Mouse (Mus musculus) neural tube, embryonic 12.5 days (tissue): ENCODE results near the gene Neu4. TPM values are rescaled to one million over a fixed set of nuclear protein-coding genes. Genes with fewer than 3 reads are reported as not detected.
"Not testable (repeated sequence)": the region's sequence is repeated elsewhere in the genome, so short reads cannot be mapped to it uniquely, and the experiment has no call there.

Experiments used
- ATAC-seq: fragments of 200-750 bp; cut with Nextera tagmentation; 2 replicates; pipeline ENCODE4 v1.8.0; 2017; ENCODE audit warnings: low read depth, mild to moderate bottlenecking, moderate TSS enrichment, moderate library complexity; ENCODE audit not compliant: low FRiP score
- H3K27ac ChIP-seq: fragments of 300-500 bp; sonication (generic); 2 replicates; pipeline ENCODE4 v1.5.1; 2016
- H3K27me3 ChIP-seq: fragments of 300-500 bp; sonication (generic); replicated peaks from 2 replicates; pipeline ENCODE4 v1.6.1; 2016; ENCODE audit warnings: mild to moderate bottlenecking
- H3K36me3 ChIP-seq: fragments of 300-500 bp; sonication (generic); 2 replicates; pipeline ENCODE4 v1.6.1; 2016; ENCODE audit warnings: mild to moderate bottlenecking
- H3K4me1 ChIP-seq: fragments of 300-500 bp; sonication (generic); 2 replicates; pipeline ENCODE4 v1.6.1; 2016
- H3K4me2 ChIP-seq: fragments of 300-500 bp; sonication (generic); replicated peaks from 2 replicates; pipeline ENCODE4 v1.6.1; 2016; ENCODE audit warnings: mild to moderate bottlenecking
- H3K4me3 ChIP-seq: fragments of 300-500 bp; sonication (generic); 2 replicates; pipeline ENCODE4 v1.5.1; 2016
- H3K9ac ChIP-seq: fragments of 300-500 bp; sonication (generic); 2 replicates; pipeline ENCODE4 v1.6.1; 2016; ENCODE audit warnings: mild to moderate bottlenecking
- H3K9me3 ChIP-seq: fragments of 300-500 bp; sonication (generic); 2 replicates; pipeline ENCODE4 v1.6.1; 2016; ENCODE audit warnings: mild to moderate bottlenecking
- WGBS: fragments of 180-500 bp; shearing (Covaris S2); methylation state at CpG from one replicate; pipeline ENCODE4 v1.1.7; 2016; 5-methylcytosine and 5-hydroxymethylcytosine counted together
- polyA plus RNA-seq: library from polyadenylated mRNA; unstranded; fragments of >200 nt; fragmentation: Nextera tagmentation; extraction: Ambion mirVana; gene quantifications from 2 replicates; pipeline ENCODE4 v1.2.1, GENCODE M21; 2016

Neu4 gene
- polyA plus RNA-seq: not detected in 2 replicates

DNA sequence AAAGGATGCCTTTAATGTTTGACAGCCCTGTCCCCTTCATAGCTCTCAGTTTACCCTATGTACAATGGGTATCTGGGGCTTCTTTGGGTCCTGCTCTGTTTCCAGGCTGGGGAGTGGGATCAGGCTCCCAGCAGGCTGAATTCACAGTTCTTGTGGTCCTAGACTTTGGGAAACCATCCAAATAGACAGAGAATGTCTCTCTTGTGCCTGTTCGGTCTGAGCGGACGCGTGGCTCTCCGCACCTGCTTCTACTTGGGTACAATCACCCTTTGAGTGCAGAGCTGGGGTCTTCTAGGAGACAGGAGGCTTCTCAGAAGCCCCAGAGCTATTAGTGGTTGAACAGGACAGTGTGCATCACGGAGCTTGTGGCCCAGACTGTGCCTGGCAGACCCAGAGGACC lies at the start of gene Neu4:
Neu4 (plus strand) TSS at position 301 of the 400 bp plus-strand sequence.
- 91% methylated on average over 6 of the region's 6 CpGs for WGBS
- no peaks in the 10 kb centered on the region for H3K4me1 ChIP-seq
- no peak for ATAC-seq
- H3K4me3 ChIP-seq: no peak within 1 kb of the TSS
- H3K36me3 ChIP-seq: no peaks in the 10 kb centered on the region
- no peak within 1 kb of the TSS for H3K27ac ChIP-seq
- H3K9ac ChIP-seq: no peak within 1 kb of the TSS
- no peaks in the 10 kb centered on the region for H3K27me3 ChIP-seq
- no peak within 1 kb of the TSS for H3K4me2 ChIP-seq
- no peaks in the 10 kb centered on the region for H3K9me3 ChIP-seq

DNA sequence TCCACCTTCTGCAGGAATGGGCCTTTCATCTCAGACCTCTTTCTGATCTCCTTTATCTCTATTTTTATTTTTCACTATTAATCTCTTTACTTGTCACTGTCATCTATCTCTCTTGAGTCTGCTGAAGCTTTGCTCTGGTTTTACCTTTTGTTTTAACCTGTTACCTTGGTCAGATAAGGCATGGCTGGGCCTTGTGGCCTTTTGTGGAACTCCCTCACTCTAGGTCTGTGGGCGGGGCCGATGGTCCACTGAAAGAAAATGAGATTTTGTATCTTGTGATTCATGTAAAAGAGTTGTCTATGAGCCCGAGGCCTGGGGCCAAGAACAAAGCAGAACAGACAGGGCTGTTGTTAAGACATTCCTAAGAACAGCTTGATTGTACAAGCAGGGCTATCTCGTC lies 49.5 kb upstream of the Neu4 start:
- H3K4me3 ChIP-seq, H3K4me1 ChIP-seq, H3K4me2 ChIP-seq, ATAC-seq, H3K9me3 ChIP-seq, H3K9ac ChIP-seq, H3K36me3 ChIP-seq, H3K27ac ChIP-seq, H3K27me3 ChIP-seq: not testable (repeated sequence)
- WGBS: no CpG with 5 or more reads among the region's 4 CpGs

DNA sequence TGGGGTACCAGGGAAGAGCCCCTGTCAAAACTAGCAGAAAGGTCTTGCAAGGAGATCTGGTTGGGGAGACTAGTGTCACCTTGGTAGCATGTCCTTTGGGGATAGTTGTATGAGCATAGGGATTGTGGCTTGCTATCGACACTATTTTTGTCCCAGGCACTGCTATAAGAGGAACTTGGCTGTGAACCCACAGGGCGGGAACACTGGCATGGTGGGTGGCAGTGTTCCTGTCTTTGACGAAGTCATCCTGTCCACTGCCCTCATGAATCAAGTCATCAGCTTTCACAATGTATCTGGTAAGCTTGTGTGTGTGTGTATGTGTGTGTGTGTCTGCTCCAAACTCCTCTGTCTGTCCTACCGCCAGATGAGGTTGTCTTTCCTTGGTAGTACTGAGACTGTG lies 44.5 kb upstream of the Neu4 start:
- not testable (repeated sequence) for H3K9ac ChIP-seq, H3K27ac ChIP-seq, H3K9me3 ChIP-seq, H3K36me3 ChIP-seq, ATAC-seq, H3K27me3 ChIP-seq, H3K4me1 ChIP-seq, H3K4me3 ChIP-seq, H3K4me2 ChIP-seq
- WGBS: 94% methylated on average over 3 of the region's 4 CpGs

DNA sequence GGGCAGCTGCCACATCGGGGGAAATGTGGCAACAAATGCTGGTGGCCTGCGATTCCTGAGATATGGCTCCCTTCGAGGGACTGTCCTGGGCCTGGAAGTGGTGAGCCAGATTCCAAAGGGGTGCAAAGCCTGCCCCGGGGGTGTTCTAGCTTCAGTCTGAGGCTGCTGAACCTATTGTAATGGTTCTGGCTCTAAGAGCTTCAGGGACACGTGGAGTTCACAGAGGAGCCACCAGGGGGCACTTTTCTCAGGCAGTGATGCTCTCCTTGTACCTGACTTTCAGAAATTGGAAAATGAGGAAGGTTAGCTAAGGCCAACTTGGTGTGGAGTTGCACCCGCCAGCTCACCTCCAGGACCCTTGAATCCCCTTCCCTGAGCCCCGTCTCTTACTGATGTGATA lies 42.0 kb upstream of the Neu4 start:
- H3K36me3 ChIP-seq, H3K9me3 ChIP-seq, ATAC-seq: not testable (repeated sequence)

DNA sequence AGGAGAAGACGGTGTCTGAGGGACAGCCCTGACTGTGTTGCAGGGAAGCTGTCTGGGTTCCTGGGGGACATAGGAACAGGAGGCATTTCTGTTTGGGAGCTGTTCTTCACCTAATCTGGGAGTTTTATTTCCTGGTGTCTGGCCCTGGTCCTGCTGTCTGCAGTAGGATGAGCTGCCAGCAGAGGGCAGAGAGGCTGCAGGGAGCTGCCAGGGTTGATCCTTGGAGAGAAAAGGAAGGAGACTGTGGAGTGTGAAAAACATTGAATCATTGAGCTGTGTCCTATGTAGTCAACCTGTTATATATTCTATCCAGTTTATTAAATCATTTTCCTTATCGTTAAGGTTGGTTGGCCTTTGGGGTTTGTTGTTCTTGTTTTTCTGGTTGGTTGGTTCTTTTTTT lies 39.3 kb upstream of the Neu4 start:
- H3K9ac ChIP-seq, H3K27ac ChIP-seq, H3K4me2 ChIP-seq, H3K4me1 ChIP-seq, H3K9me3 ChIP-seq, H3K27me3 ChIP-seq, H3K4me3 ChIP-seq, H3K36me3 ChIP-seq: not testable (repeated sequence)
- ATAC-seq: peak; percentile 66; the same call in 1 of the 2 replicates
- WGBS: no CpG with 5 or more reads among the region's 2 CpGs

More for the DNA sequence above, 42.0 kb upstream of the Neu4 start:
- H3K9ac ChIP-seq, H3K4me3 ChIP-seq, H3K27ac ChIP-seq, H3K4me1 ChIP-seq, H3K27me3 ChIP-seq, H3K4me2 ChIP-seq: not testable (repeated sequence)
- WGBS: no CpG with 5 or more reads among the region's 7 CpGs

DNA sequence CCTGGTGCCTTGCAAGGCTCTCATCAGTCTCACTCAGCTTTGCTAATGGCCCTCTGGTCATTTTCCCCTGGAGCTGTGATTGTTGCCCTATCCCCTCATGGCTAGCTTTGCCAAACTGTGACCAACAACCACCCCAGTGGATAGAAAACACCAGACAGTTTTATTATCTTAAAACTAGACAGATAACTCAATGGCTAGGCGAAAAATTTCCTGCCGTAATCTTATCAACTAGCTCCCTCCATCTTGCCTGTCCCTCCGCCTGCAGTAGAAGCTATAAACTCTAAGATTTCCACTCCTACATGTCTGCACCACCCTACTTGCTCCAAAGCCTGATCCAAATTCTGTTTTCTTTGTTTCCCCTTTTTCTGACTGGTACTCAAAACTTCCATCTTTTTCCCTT lies 34.1 kb upstream of the Neu4 start:
- Histone ChIP-seq H3K4me2 (no peak overlapping the region), H3K4me3 (no peak overlapping the region), H3K9ac (no peak overlapping the region), H3K4me1 (no peaks in the 10 kb centered on the region), H3K27me3 (no peaks in the 10 kb centered on the region), H3K36me3 (no peaks in the 10 kb centered on the region), H3K27ac (no peak overlapping the region), H3K9me3 (no peaks in the 10 kb centered on the region)
- WGBS: 85% methylated on average over 3 of the region's 3 CpGs
- no peak for ATAC-seq

DNA sequence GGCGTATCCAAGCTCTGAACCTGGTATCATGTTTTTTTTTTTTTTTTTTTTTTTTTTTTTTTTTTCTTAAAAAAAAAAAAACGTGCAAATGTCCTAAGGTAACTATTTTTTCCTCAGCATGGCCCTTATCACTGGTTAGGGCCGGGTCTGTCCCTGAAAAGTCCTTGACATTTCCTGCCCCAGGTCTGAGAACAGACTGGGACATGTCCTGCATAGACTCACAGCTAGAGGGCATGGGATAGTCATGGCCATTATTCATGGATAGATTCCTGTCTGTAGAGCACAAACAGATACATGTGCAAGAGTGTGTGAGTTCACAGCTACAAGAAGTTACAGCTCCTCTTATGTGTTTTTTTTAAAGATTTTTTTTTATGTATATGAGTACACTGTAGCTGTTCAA lies 31.5 kb upstream of the Neu4 start:
- H3K27ac ChIP-seq: no peak overlapping the region
- H3K4me1 ChIP-seq: no peaks in the 10 kb centered on the region
- ATAC-seq: no peak
- no peak overlapping the region for H3K4me2 ChIP-seq
- no peak overlapping the region for H3K9ac ChIP-seq
- no peaks in the 10 kb centered on the region for H3K27me3 ChIP-seq
- no peaks in the 10 kb centered on the region for H3K36me3 ChIP-seq
- WGBS: 67% methylated on average over 3 of the region's 3 CpGs
- no peaks in the 10 kb centered on the region for H3K9me3 ChIP-seq
- H3K4me3 ChIP-seq: no peak overlapping the region

DNA sequence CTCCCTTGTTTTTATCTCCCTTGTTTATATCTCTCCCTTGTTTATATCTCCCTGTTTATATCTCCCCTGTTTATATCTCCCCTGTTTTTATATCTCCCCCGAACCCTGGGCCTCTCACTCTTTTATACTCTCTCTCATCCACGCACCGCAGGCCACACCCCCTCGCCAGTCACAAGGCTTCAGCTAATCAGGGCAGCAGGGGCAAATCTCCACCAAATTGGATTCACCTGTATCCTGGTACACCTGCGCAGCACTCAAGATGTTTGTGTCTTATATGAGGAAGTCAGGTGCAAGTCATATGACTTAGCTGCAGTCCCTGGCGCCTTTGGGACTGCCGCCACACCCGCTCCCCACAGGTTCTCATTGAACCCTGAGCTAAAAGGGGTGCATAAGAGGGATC lies 30.0 kb upstream of the Neu4 start, which contains the start of gene Gal3st2c:
Gal3st2c (plus strand) TSS at position 301 of the 400 bp plus-strand sequence.
- not testable (repeated sequence) for ATAC-seq, H3K36me3 ChIP-seq, H3K27ac ChIP-seq, H3K4me1 ChIP-seq, H3K27me3 ChIP-seq, H3K9ac ChIP-seq, H3K4me3 ChIP-seq, H3K4me2 ChIP-seq, H3K9me3 ChIP-seq
- WGBS: 91% methylated on average over 8 of the region's 8 CpGs

DNA sequence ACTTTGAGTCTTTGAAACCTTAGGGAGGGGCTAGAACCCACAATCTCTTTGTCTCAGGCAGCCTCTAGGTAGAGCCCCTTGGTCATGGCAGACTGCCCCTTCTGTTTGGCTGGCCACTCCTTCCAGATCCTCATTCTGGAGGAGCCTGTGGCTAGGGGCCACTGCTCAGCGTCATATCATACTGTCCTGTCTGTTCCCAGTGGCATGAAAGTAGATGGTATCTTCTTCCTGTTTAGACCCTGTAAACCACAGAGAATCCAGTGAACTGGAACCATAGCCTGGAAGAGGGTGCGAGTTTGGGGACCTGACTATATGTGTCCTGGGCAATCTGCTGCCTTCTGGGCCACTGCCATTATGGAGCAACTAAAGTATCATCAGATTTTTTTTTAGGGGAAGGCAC lies 29.2 kb upstream of the Neu4 start:
- H3K27me3 ChIP-seq, H3K9ac ChIP-seq, H3K27ac ChIP-seq, H3K9me3 ChIP-seq, H3K4me2 ChIP-seq, H3K4me3 ChIP-seq, ATAC-seq, H3K4me1 ChIP-seq, H3K36me3 ChIP-seq: not testable (repeated sequence)
- 90% methylated on average over 2 of the region's 2 CpGs for WGBS

DNA sequence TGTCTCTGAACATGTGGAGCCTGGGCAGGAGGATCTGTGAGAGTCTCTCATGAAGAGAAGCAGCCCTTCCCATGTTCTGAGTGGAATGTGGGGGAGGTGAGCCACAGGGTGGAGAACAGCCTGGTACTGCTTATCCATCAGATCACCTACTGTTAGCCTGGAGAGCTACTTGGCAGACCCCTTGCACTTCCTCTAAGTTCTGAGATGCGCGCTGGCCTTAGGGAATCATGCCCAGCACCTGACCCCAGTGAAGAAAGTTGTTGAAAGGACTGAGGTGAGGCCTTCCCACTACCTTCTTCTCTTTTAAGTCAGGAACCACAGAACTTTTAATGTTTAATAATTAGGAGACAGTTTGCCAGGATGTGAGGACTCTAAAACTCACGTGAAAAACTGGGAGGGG lies 28.8 kb upstream of the Neu4 start:
- not testable (repeated sequence) for H3K9ac ChIP-seq, H3K36me3 ChIP-seq, H3K4me1 ChIP-seq, H3K4me3 ChIP-seq, H3K27me3 ChIP-seq, H3K9me3 ChIP-seq, H3K4me2 ChIP-seq, H3K27ac ChIP-seq, ATAC-seq
- WGBS: 85% methylated on average over 3 of the region's 3 CpGs

DNA sequence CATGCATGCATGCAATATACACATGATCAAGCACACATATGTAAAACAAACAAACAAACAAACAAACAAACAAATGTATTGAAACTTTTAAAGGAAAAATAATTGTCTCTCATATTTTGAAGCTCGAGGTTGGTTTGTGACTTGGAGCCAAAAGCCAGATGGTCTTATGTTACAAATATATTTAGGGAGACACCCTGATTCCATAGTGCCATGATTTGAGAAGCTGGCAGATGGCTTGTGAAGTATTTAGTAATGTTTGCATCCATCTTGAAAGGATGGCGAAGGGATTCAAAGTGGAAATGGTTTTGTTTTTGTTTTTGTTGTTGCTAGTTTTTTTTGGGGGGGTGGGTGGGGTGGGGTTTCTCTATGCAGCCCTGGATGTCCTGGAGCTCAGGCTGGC lies 19.2 kb upstream of the Neu4 start:
- Histone ChIP-seq H3K9me3 (no peaks in the 10 kb centered on the region), H3K36me3 (no peaks in the 10 kb centered on the region), H3K27ac (no peak overlapping the region), H3K4me2 (no peak overlapping the region), H3K4me1 (no peaks in the 10 kb centered on the region), H3K27me3 (no peaks in the 10 kb centered on the region), H3K9ac (no peak overlapping the region), H3K4me3 (no peak overlapping the region)
- WGBS: 89% methylated on average over 2 of the region's 2 CpGs
- no peak for ATAC-seq

DNA sequence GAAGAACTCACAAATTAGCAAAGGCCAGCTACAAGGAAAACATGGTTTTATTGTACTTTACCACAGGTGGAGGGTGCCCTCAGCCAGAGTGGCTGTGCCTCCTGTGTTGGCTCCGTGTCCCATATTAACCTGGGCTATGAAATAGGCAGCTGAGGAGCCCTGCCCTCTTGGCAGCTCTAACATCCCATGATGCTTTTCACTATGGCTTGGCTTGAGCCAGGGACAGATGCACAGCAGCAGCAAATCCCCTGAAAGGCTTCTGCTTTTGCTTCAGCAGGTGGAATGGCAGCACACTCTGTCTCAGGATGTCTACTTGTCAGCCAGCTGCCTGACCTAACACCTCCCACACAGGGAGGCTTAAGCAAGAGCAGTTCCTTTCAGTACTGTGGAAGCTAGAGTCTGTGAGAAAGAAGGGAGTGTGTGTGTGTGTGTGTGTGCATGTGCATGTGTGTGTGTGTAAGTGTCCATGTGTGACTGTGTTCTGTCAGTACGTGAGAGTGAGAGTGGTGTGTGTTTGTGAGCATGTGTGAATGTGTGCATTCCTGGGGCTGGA lies 14.2 kb upstream of the Neu4 start:
- H3K27ac ChIP-seq, H3K4me3 ChIP-seq, H3K36me3 ChIP-seq, H3K4me2 ChIP-seq, H3K9me3 ChIP-seq, H3K27me3 ChIP-seq, H3K9ac ChIP-seq, H3K4me1 ChIP-seq, ATAC-seq: not testable (repeated sequence)
- 77% methylated on average over 2 of the region's 2 CpGs for WGBS

DNA sequence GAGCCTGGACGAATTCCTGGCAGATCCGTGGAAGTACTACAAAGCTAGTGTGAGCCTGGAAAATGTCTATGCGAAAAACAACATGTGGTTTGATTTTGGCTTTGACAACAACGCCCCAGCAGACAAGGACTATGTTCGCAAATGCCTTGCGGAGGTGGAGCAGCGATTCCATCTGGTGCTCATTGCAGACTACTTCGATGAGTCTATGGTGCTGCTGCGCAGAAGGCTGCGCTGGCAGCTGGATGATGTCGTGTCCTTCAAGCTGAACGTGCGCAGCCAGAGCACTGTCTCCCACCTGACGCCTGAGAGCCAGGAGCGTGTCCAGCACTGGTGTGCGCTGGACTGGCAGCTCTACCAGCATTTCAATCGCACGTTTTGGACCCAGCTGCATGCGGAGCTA lies 11.4 kb upstream of the Neu4 start:
- not testable (repeated sequence) for H3K4me3 ChIP-seq, H3K36me3 ChIP-seq, ATAC-seq, H3K9ac ChIP-seq, H3K27me3 ChIP-seq, H3K4me2 ChIP-seq, H3K4me1 ChIP-seq, H3K27ac ChIP-seq, H3K9me3 ChIP-seq
- WGBS: 93% methylated on average over 16 of the region's 19 CpGs
